Mouse (Mus musculus) E14TG2a.4 (cell line): ENCODE measurements around the gene Mgat4e.

Experiments used
- CTCF ChIP-seq: conservative IDR thresholded peaks from 2 replicates; pipeline ENCODE4 v1.5.1; 2014; ENCODE audit warnings: low read length
- POU5F1 ChIP-seq: IDR thresholded peaks from 2 replicates; pipeline ENCODE4 v1.6.1; 2014; ENCODE audit warnings: low read length, borderline replicate concordance

- no peak for TF ChIP-seq CTCF
- no peak for TF ChIP-seq POU5F1
Observed at GRCm38 (mm10) chr1:134560801-134561769, 11.6 kb upstream of the Mgat4e start.
